Mouse (Mus musculus) midbrain, embryonic 14.5 days (tissue): Measurements from ENCODE around the gene Vps13d. TPM values are rescaled to one million over a fixed set of nuclear protein-coding genes. Genes with fewer than 3 reads are reported as not detected.
"Not testable (repeated sequence)": the region's sequence is repeated elsewhere in the genome, so short reads cannot be mapped to it uniquely, and the experiment has no call there.

Source experiments
- ATAC-seq: fragments of 200-750 bp; cut with Nextera tagmentation; 2 replicates; pipeline ENCODE4 v1.8.0; 2017; ENCODE audit warnings: moderate number of reproducible peaks, moderate library complexity; ENCODE audit not compliant: low FRiP score, low TSS enrichment
- DNase-seq: peaks from one replicate; pipeline ENCODE4 v3.0.0-alpha.2; 2015
- H3K27ac ChIP-seq: fragments of 300-500 bp; sonication (generic); replicated peaks from 2 replicates; pipeline ENCODE4 v1.5.1; 2014; ENCODE audit warnings: mild to moderate bottlenecking, low read depth, low read length, moderate library complexity
- H3K27me3 ChIP-seq: fragments of 300-500 bp; sonication (generic); 2 replicates; pipeline ENCODE4 v1.6.1; 2014; ENCODE audit warnings: low read length, control low read depth, mixed read lengths; ENCODE audit not compliant: control insufficient read depth, insufficient read depth
- H3K36me3 ChIP-seq: fragments of 300-500 bp; sonication (generic); 2 replicates; pipeline ENCODE4 v1.6.1; 2014; ENCODE audit warnings: low read length, control low read depth; ENCODE audit not compliant: control insufficient read depth, insufficient read depth
- H3K4me1 ChIP-seq: fragments of 300-500 bp; sonication (generic); 2 replicates; pipeline ENCODE4 v1.6.1; 2014; ENCODE audit warnings: mild to moderate bottlenecking, antibody characterized with exemption, low read length, control low read depth; ENCODE audit not compliant: control insufficient read depth, insufficient read depth
- H3K4me2 ChIP-seq: fragments of 300-500 bp; sonication (generic); 2 replicates; pipeline ENCODE4 v1.6.1; 2014; ENCODE audit warnings: mild to moderate bottlenecking, low read length, moderate library complexity
- H3K4me3 ChIP-seq: fragments of 300-500 bp; sonication (generic); replicated peaks from 2 replicates; pipeline ENCODE4 v1.5.1; 2014; ENCODE audit warnings: low read depth, low read length
- H3K9ac ChIP-seq: fragments of 300-500 bp; sonication (generic); replicated peaks from 2 replicates; pipeline ENCODE4 v1.6.1; 2014; ENCODE audit warnings: mild to moderate bottlenecking, low read length, moderate library complexity
- H3K9me3 ChIP-seq: fragments of 300-500 bp; sonication (generic); 2 replicates; pipeline ENCODE4 v1.6.1; 2016; ENCODE audit warnings: low read length, control low read depth, mixed read lengths; ENCODE audit not compliant: control insufficient read depth
- WGBS: fragments of 180-500 bp; shearing (Covaris S2); extraction: QIAGEN DNeasy Blood & Tissue Kit; methylation state at CpG from one replicate; pipeline ENCODE4 v1.1.7; 2014; 5-methylcytosine and 5-hydroxymethylcytosine counted together
- polyA plus RNA-seq: library from polyadenylated mRNA; unstranded; fragments of >200 nt; fragmentation: Nextera tagmentation; extraction: Ambion mirVana; gene quantifications from 2 replicates; pipeline ENCODE4 v1.2.1, GENCODE M21; 2014

Gene Vps13d
- polyA plus RNA-seq, 1 experiment from 2014 or later: 13.3 TPM

DNA sequence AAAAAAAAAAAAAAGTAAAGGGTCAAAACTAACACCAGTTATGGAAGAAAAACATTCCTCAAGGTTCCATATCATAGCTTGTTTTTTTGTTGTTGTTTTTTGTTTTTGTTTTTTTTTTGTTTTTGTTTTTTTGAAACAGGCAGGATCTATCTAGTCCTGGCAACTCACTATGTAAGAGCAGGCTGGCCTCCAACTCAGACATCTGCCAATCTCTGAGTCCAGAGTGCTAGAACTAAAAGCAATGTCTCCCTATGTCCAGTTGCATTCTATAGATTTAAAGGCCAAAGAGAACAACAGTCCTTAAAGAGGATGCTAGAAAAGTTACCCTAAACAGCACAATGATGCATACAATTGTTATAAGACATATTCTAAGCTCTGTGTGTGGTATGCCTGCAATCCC, 6.2 kb downstream of the Vps13d start:
- peaks cover 42% of the 10 kb centered on the region for H3K36me3 ChIP-seq
- no peak for ATAC-seq
- H3K27ac ChIP-seq: no peak overlapping the region

DNA sequence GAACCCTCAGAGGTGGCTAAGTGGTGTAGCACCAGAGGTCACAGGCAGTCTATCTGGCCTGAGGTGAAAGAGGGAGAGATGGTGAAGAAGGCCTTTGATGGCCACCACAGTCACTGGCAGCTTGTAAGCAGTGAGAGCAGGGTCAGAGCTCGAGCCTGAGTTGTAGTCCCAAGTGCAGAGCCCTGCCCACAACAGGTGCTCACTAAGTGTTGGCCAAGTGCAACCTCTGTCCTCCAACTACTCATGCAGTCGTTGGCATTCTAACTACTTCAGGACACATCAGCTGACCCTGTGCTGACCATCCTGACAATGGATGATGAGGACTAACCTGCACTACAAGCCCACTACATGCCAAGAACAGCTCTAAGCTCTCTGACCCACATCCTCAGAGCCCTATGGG, 7.2 kb downstream of the Vps13d start:
- Histone ChIP-seq H3K27ac (no peak overlapping the region), H3K9me3 (no peaks in the 10 kb centered on the region; the same call in 1 of the 2 replicates), H3K4me1 (no peaks in the 10 kb centered on the region), H3K36me3 (peaks cover 42% of the 10 kb centered on the region), H3K4me2 (no peak overlapping the region), H3K4me3 (no peak overlapping the region), H3K9ac (no peak overlapping the region), H3K27me3 (no peaks in the 10 kb centered on the region)
- DNase-seq (no peak), ATAC-seq (no peak)
- 95% methylated on average over 2 of the region's 2 CpGs for WGBS

More for the DNA sequence above, 6.2 kb downstream of the Vps13d start:
- no peaks in the 10 kb centered on the region for H3K27me3 ChIP-seq
- no peak overlapping the region for H3K4me3 ChIP-seq
- no peak overlapping the region for H3K4me2 ChIP-seq
- no peaks in the 10 kb centered on the region; the same call in 1 of the 2 replicates for H3K9me3 ChIP-seq
- DNase-seq: no peak
- peaks cover 4% of the 10 kb centered on the region; the same call in 1 of the 2 replicates for H3K4me1 ChIP-seq
- no peak overlapping the region for H3K9ac ChIP-seq

GRCm38 (mm10) chr4:145178918-145179549, 15.8 kb downstream of the Vps13d start:
- H3K9ac ChIP-seq: no peak overlapping the region
- H3K4me1 ChIP-seq: no peaks in the 10 kb centered on the region
- H3K9me3 ChIP-seq: no peaks in the 10 kb centered on the region
- WGBS: 98% methylated on average over 5 of the region's 5 CpGs
- DNase-seq: no peak
- no peak overlapping the region for H3K4me2 ChIP-seq
- H3K36me3 ChIP-seq: peaks cover 58% of the 10 kb centered on the region
- no peaks in the 10 kb centered on the region for H3K27me3 ChIP-seq
- ATAC-seq: no peak
- no peak overlapping the region for H3K27ac ChIP-seq
- no peak overlapping the region for H3K4me3 ChIP-seq

GRCm38 (mm10) chr4:145165542-145165941, 29.3 kb downstream of the Vps13d start:
- ATAC-seq, H3K9me3 ChIP-seq, H3K4me3 ChIP-seq, H3K4me2 ChIP-seq, DNase-seq, H3K9ac ChIP-seq, H3K27me3 ChIP-seq, H3K4me1 ChIP-seq, H3K27ac ChIP-seq: not testable (repeated sequence)
- H3K36me3 ChIP-seq: peaks cover 92% of the 10 kb centered on the region
- WGBS: 87% methylated on average over 3 of the region's 3 CpGs

DNA sequence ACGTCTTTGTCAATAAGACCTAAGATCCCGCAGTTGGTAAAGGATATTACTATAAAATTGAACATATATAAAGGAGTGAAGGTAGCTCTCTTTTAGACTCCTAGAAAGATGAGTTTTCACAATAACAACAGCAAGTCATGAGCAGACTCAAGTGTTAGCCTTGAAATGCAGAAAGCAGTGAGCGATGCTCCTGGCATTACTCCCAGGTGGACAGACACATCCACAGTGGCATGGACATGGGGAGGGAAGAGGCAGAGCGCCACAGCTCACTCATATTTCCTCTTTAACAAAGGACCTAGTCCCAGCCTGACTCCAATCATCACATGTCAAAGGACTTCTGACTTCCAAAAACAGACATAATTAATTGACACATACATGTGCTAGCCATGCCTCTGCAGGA, 30.7 kb downstream of the Vps13d start:
- no peak for DNase-seq
- no peak for ATAC-seq
- Histone ChIP-seq H3K4me1 (no peaks in the 10 kb centered on the region), H3K27ac (no peak overlapping the region), H3K4me2 (no peak overlapping the region), H3K9me3 (no peaks in the 10 kb centered on the region), H3K9ac (no peak overlapping the region), H3K27me3 (no peaks in the 10 kb centered on the region), H3K4me3 (no peak overlapping the region), H3K36me3 (peaks cover 91% of the 10 kb centered on the region)
- 98% methylated on average over 4 of the region's 4 CpGs for WGBS

DNA sequence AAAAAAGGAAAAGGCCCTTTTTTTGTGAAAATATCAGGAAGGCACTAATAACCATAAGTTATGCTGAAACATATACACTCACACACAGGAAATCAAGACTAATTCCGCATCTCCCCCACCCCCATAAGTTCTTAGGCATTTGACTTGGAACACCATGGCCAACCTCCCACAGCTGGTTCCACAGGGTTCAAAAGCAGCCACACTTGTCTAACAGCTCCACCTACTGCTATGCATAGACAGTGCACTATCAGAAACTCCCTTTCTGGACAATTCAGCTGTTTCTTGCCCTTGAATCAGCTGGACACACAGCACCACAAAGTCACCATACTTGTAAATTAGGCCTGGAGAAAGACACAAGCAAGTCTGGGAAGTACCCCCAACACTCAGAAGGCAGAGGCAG, 33.6 kb downstream of the Vps13d start:
- no peaks in the 10 kb centered on the region for H3K4me1 ChIP-seq
- H3K27ac ChIP-seq: no peak overlapping the region
- peaks cover 95% of the 10 kb centered on the region for H3K36me3 ChIP-seq
- no peak overlapping the region for H3K9ac ChIP-seq
- DNase-seq: peak; percentile 18
- no peaks in the 10 kb centered on the region for H3K27me3 ChIP-seq
- ATAC-seq: no peak
- H3K9me3 ChIP-seq: no peaks in the 10 kb centered on the region
- no peak overlapping the region for H3K4me2 ChIP-seq
- WGBS: 88% methylated on average over 1 of the region's 1 CpGs
- no peak overlapping the region for H3K4me3 ChIP-seq

- Histone ChIP-seq H3K27ac (no peak overlapping the region), H3K4me1 (no peaks in the 10 kb centered on the region), H3K36me3 (peaks cover 90% of the 10 kb centered on the region), H3K4me2 (no peak overlapping the region), H3K4me3 (no peak overlapping the region), H3K9ac (no peak overlapping the region), H3K9me3 (no peaks in the 10 kb centered on the region), H3K27me3 (no peaks in the 10 kb centered on the region)
- WGBS: 50% methylated on average over 8 of the region's 8 CpGs
- DNase-seq (peak; percentile 71), ATAC-seq (0 out of 2 replicates have a peak, but pooled peaks have one; percentile 40)
These were observed 38.8 kb downstream of the Vps13d start for GRCm38 (mm10) chr4:145155956-145156355.

- no peak overlapping the region for H3K4me2 ChIP-seq
- no peaks in the 10 kb centered on the region for H3K9me3 ChIP-seq
- no peak overlapping the region for H3K9ac ChIP-seq
- DNase-seq (no peak), ATAC-seq (no peak)
- no peaks in the 10 kb centered on the region for H3K4me1 ChIP-seq
- H3K27ac ChIP-seq: no peak overlapping the region
- no peak overlapping the region for H3K4me3 ChIP-seq
- peaks cover 81% of the 10 kb centered on the region for H3K36me3 ChIP-seq
- no peaks in the 10 kb centered on the region for H3K27me3 ChIP-seq
- 83% methylated on average over 1 of the region's 1 CpGs for WGBS
These were observed 43.7 kb downstream of the Vps13d start for GRCm38 (mm10) chr4:145151103-145151486.

GRCm38 (mm10) chr4:145150345-145151102, 44.3 kb downstream of the Vps13d start:
- no peak overlapping the region for H3K9ac ChIP-seq
- H3K4me1 ChIP-seq: no peaks in the 10 kb centered on the region
- H3K9me3 ChIP-seq: no peaks in the 10 kb centered on the region
- ATAC-seq: no peak
- no peak overlapping the region for H3K27ac ChIP-seq
- no peak overlapping the region for H3K4me2 ChIP-seq
- DNase-seq: no peak
- H3K4me3 ChIP-seq: no peak overlapping the region
- peaks cover 80% of the 10 kb centered on the region for H3K36me3 ChIP-seq
- 74% methylated on average over 5 of the region's 5 CpGs for WGBS
- no peaks in the 10 kb centered on the region for H3K27me3 ChIP-seq
